Mouse (Mus musculus): ENCODE results near the gene Dennd4c.
A peak's percentile ranks its signal among the peaks of the same experiment; 100 is the strongest.
"Not testable (repeated sequence)": the region's sequence is repeated elsewhere in the genome, so short reads cannot be mapped to it uniquely, and the experiment has no call there.

Gene Dennd4c

GRCm38 (mm10) chr4:86810604-86811003, 62.2 kb downstream of the Dennd4c start:
- DNase-seq (ENCODE audit: low read depth): no peak

DNA sequence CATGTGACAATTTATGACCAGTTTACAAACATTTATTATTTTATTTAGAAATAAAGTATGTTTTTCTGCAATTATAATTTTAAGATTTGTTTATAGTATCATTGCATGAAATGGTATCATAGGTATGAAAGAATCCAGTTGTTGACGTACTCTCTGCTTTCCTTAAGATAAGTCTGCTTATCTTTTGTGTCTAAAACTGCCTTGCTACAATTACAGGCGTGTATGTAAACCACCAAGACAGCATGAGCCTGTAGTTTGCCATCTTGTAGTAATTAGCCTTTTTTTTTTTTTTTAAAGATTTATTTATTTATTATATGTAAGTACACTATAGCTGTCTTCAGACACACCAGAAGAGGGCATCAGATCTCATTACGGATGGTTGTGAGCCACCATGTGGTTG, 66.5 kb downstream of the Dennd4c start:
- no peak for DNase-seq (ENCODE audit: low read depth)

GRCm38 (mm10) chr4:86823169-86823568, 74.8 kb downstream of the Dennd4c start:
- DNase-seq (ENCODE audit: low read depth): peak; percentile 55

DNA sequence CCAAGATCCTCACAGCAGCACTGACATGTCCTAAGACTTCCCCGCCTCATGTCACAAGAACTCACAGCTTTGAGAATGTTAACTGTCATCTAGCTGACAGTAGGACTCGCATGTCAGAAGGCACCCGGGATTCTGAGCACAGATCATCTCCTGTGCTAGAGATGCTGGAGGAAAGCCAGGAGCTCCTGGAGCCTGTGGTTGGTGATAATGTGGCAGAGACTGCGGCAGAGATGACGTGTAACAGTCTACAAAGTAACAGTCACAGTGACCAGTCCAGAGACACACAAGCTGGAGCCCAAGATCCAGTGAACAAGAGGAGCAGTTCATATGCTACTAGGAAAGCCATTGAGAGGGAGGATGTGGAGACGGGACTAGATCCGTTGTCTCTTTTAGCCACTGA, 76.8 kb downstream of the Dennd4c start:
- no peak for DNase-seq (ENCODE audit: low read depth)

- DNase-seq (ENCODE audit: low read depth): no peak
Measured at GRCm38 (mm10) chr4:86831896-86832295, 83.5 kb downstream of the Dennd4c start.

DNA sequence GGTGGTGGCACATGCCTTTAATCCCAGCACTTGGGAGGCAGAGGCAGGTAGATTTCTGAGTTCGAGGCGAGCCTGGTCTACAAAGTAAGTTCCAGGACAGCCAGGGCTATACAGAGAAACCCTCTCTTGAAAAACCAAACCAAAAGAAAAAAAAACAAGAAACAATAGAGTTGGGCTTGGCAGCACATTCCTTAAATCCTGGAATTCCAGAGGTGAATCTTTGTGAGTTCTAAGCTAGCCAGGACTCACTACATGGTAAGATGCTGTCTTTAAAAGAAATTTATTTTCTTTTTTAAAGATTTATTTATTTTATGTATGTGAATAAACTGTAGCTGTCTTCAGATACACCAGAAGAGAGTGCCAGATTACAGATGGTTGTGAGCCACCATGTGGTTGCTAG, 92.8 kb downstream of the Dennd4c start:
- DNase-seq (ENCODE audit: low read depth): not testable (repeated sequence)

GRCm38 (mm10) chr4:86845384-86845783, 97.0 kb downstream of the Dennd4c start:
- no peak for DNase-seq (ENCODE audit: low read depth)

- no peak for DNase-seq (ENCODE audit: low read depth)
Measured at GRCm38 (mm10) chr4:86847246-86847645, 98.9 kb downstream of the Dennd4c start.

GRCm38 (mm10) chr4:86851331-86851730, 103.0 kb downstream of the Dennd4c start:
- DNase-seq (ENCODE audit: low read depth): no peak

DNA sequence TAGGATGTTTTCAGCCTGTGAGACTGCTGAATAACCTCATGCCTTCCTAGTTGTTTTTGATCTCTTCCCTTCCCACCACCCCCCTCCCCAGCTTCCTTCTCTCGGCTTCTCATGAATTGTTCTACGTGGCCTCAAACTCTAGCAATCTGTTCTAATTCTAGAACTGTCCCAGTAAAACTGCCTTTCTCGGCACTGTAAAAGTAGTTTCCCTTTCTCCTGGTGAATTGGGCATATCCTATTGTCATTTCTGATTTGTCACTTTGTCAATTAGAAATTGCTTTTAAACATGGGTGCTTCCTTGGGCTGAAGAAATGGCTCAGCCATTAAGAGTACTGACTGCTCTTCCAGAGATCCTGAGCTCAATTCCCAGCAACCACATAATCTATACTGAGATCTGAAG, 103.7 kb downstream of the Dennd4c start:
- no peak for DNase-seq (ENCODE audit: low read depth)

DNA sequence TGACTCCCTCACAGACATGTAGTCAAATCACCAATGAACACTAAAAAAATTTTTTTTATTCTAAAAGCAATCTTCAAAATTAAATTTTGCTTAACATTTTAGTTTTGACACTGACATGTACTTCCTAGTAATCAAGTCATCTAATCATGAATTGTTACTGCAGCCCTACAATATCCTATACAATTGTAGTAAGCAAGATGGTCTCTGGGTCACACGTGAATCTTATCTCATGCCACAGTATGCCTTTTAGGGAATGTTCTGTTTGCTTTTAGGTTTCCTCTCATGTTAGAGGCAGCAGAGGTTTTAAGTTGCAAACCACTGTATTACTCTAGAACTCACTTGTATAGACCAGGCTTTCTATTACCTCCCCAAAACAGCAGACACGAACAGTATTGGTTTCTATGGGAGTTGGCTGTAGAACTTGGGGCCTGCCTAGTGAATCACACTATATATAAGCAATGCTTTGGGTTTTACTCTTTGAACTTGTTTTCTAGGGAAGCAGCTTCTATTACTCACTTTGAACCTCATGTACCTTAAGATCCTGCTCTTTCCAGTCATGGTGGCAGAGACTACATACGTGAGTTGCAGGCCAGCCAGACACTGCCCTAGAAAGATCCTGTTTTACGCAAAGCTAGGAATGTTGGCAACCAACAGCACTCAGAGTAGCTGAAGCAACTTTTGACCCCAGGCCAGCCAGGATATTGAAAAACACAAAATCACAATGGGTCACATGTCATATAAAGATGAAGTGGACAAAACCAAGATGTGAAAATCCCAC, 104.6 kb downstream of the Dennd4c start:
- no peak for DNase-seq (ENCODE audit: low read depth)

- DNase-seq (ENCODE audit: low read depth): no peak
Measured at GRCm38 (mm10) chr4:86856304-86857112, 108.2 kb downstream of the Dennd4c start.

GRCm38 (mm10) chr4:86857113-86858069, 109.0 kb downstream of the Dennd4c start, which contains the start of gene Rps6:
Gene Rps6 (minus strand): TSS chr4:86857412.
- peak; percentile 93 for DNase-seq (ENCODE audit: low read depth)

DNA sequence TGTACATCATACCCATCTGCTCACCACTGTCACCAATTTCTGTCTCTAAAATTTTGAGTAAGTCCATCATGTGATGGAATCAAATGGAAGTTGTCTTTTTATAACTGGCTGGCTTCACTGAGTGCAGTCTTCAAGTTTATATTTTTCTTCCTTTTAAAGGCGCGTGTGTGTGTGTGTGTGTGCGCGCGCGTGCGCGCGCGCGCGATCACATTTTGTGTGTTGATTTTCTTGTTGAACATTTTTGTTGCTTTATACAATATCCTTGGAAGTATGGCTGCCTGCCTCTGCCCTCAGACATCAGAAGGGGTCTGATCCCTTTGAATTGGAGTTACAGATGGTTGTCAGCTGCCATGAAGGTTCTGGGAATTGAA, 109.7 kb downstream of the Dennd4c start:
- no peak for DNase-seq (ENCODE audit: low read depth)

DNA sequence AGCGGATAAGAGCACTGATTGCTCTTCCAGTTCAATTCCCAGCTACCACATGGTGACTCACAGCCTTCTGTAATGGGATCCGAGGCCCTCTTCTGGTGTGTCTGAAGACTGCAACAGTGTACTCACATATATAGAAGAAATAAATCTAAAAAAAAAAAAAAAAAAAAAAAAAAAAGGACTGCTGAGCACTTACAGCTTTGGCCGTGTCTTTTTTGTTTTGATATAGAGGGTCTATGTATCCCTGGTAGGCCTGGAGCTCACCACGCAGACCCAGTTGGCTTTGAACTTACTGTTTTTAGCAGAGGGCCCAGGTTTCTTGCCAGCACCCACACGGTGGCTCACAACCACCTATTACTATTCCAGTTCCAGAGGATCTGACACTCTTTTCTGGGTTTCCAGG, 115.7 kb downstream of the Dennd4c start:
- DNase-seq (ENCODE audit: low read depth): no peak

DNA sequence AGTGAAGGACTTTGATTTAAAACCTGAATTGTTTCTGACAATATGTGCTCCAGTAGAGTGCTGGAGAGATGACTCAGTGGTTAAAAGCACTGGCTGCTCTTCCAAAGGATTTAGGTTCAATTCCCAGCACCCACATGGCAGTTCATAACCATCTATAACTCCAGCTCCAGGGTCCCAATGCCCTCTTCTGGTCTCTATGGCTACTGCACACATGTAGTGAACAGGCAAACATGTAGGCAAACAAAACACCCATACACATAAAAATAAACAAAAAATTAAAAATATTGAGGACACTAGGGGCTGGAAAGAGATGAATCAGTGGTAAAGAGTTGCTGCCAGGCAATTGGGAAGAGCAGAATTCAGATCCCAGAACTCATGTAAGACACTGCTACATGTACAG, 123.6 kb downstream of the Dennd4c start:
- DNase-seq (ENCODE audit: low read depth): no peak

GRCm38 (mm10) chr4:86873072-86873471, 124.7 kb downstream of the Dennd4c start:
- DNase-seq (ENCODE audit: low read depth): no peak

- peak; percentile 86 for DNase-seq (ENCODE audit: low read depth)
Measured at GRCm38 (mm10) chr4:86874146-86874847, 125.9 kb downstream of the Dennd4c start, which contains the start of gene Acer2. Gene Acer2 (plus strand): TSS chr4:86874396.

- DNase-seq (ENCODE audit: low read depth): no peak
Measured at GRCm38 (mm10) chr4:86879477-86879876, 131.1 kb downstream of the Dennd4c start.

DNA sequence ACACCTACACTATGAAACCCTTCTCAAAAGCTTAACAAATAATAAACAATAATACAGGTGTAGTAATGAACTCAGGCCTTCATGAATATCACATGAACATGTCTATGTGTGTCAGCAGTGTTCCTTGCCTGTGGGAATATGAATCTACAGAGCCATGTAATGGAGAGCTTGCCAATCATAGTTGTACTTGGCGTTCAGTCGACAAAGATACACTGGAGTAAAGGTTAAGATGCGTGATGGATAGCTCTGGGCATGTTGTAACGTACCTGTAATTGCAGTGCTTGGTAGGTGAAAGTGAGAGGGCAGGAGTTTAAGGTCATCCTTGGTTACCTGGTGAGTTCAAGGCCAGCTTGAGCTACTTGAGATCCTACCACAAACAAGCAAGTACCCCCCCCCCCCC, 132.8 kb downstream of the Dennd4c start:
- no peak for DNase-seq (ENCODE audit: low read depth)

DNA sequence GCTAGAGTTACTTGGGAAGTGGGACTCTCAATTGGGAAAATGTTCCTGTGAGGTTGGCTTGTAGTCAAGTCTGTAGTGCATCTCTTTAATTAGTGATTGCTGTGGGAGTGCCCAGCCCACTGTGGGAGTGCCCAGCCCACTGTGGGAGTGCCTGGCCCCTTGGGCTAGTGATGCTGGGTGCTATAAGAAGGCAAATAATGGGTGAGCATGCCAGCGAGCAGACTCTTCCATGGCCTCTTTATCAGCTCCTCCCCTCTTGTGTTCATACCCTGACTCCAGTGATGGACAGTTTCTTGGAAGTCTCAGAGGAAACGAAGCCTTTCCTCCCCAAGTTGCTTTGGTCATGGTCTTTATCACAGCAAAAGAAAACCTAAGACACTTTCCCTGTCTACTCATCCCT, 134.1 kb downstream of the Dennd4c start:
- no peak for DNase-seq (ENCODE audit: low read depth)
